Mouse (Mus musculus) midbrain, embryonic 10.5 days (tissue): ENCODE data around the gene Amn1. TPM values are rescaled to one million over a fixed set of nuclear protein-coding genes. Genes with fewer than 3 reads are reported as not detected.
A peak's percentile ranks its signal among the peaks of the same experiment; 100 is the strongest.
"Not testable (repeated sequence)": the region's sequence is repeated elsewhere in the genome, so short reads cannot be mapped to it uniquely, and the experiment has no call there.

Source experiments
- DNase-seq: peaks from one replicate; pipeline ENCODE4 v3.0.0-alpha.2; 2017; ENCODE audit warnings: low spot score
- H3K27ac ChIP-seq: fragments of 300-500 bp; sonication (generic); replicated peaks from 2 replicates; pipeline ENCODE4 v1.5.1; 2016; ENCODE audit warnings: mild to moderate bottlenecking
- H3K27me3 ChIP-seq: fragments of 300-500 bp; sonication (generic); 2 replicates; pipeline ENCODE4 v1.6.1; 2016; ENCODE audit warnings: low read depth, mild to moderate bottlenecking; ENCODE audit not compliant: poor library complexity, severe bottlenecking
- H3K36me3 ChIP-seq: fragments of 300-500 bp; sonication (generic); 2 replicates; pipeline ENCODE4 v1.6.1; 2016; ENCODE audit warnings: mild to moderate bottlenecking, moderate library complexity
- H3K4me1 ChIP-seq: fragments of 300-500 bp; sonication (generic); 2 replicates; pipeline ENCODE4 v1.6.1; 2016
- H3K4me3 ChIP-seq: fragments of 300-500 bp; sonication (generic); 2 replicates; pipeline ENCODE4 v1.5.1; 2016; ENCODE audit warnings: mild to moderate bottlenecking, moderate library complexity
- H3K9me3 ChIP-seq: fragments of 300-500 bp; sonication (generic); replicated peaks from 2 replicates; pipeline ENCODE4 v1.6.1; 2016; ENCODE audit warnings: mild to moderate bottlenecking
- WGBS: fragments of 180-500 bp; shearing (Covaris S2); methylation state at CpG from one replicate; pipeline ENCODE4 v1.1.7; 2016; 5-methylcytosine and 5-hydroxymethylcytosine counted together
- polyA plus RNA-seq: library from polyadenylated mRNA; unstranded; fragments of >200 nt; fragmentation: Nextera tagmentation; extraction: Ambion mirVana; gene quantifications from 2 replicates; pipeline ENCODE4 v1.2.1, GENCODE M21; 2016

Gene Amn1
- 50.2 and 59.7 TPM in 2 replicates for polyA plus RNA-seq

- no peaks in the 10 kb centered on the region for H3K27me3 ChIP-seq
- under 1% methylated on average over 34 of the region's 34 CpGs for WGBS
- peak within 1 kb of the TSS; percentile 98 for H3K27ac ChIP-seq
- H3K9me3 ChIP-seq = no peaks in the 10 kb centered on the region
- DNase-seq = peak; percentile 97
- peaks cover 17% of the 10 kb centered on the region for H3K36me3 ChIP-seq
- peak within 1 kb of the TSS; percentile 79 for H3K4me3 ChIP-seq
- H3K4me1 ChIP-seq = peaks cover 18% of the 10 kb centered on the region
These were observed at the start of gene Amn1 for GRCm38 (mm10) chr6:149188041-149188924. TSS of gene Amn1 (minus strand) at chr6:149188712.

GRCm38 (mm10) chr6:149236807-149237206 lies 48.3 kb upstream of the Amn1 start:
- Histone ChIP-seq H3K4me3 (no peak overlapping the region), H3K27me3 (no peaks in the 10 kb centered on the region), H3K36me3 (no peaks in the 10 kb centered on the region), H3K9me3 (no peaks in the 10 kb centered on the region), H3K27ac (no peak overlapping the region), H3K4me1 (no peaks in the 10 kb centered on the region)
- 86% methylated on average over 2 of the region's 2 CpGs for WGBS
- DNase-seq = no peak

GRCm38 (mm10) chr6:149233918-149234317 lies 45.4 kb upstream of the Amn1 start:
- 82% methylated on average over 3 of the region's 3 CpGs for WGBS
- H3K27ac ChIP-seq = no peak overlapping the region
- no peaks in the 10 kb centered on the region for H3K27me3 ChIP-seq
- H3K4me1 ChIP-seq = no peaks in the 10 kb centered on the region
- DNase-seq = no peak
- no peak overlapping the region for H3K4me3 ChIP-seq
- no peaks in the 10 kb centered on the region for H3K36me3 ChIP-seq
- no peaks in the 10 kb centered on the region for H3K9me3 ChIP-seq

GRCm38 (mm10) chr6:149224751-149225150 lies 36.2 kb upstream of the Amn1 start:
- Histone ChIP-seq H3K27me3 (no peaks in the 10 kb centered on the region), H3K36me3 (no peaks in the 10 kb centered on the region), H3K4me1 (no peaks in the 10 kb centered on the region), H3K9me3 (no peaks in the 10 kb centered on the region), H3K4me3 (no peak overlapping the region), H3K27ac (no peak overlapping the region)
- no peak for DNase-seq
- 94% methylated on average over 4 of the region's 4 CpGs for WGBS

GRCm38 (mm10) chr6:149221296-149221695 lies 32.8 kb upstream of the Amn1 start:
- H3K36me3 ChIP-seq = no peaks in the 10 kb centered on the region
- no peaks in the 10 kb centered on the region for H3K27me3 ChIP-seq
- DNase-seq = no peak
- no peaks in the 10 kb centered on the region for H3K9me3 ChIP-seq
- no peak overlapping the region for H3K27ac ChIP-seq
- no peak overlapping the region for H3K4me3 ChIP-seq
- no peaks in the 10 kb centered on the region for H3K4me1 ChIP-seq

- Histone ChIP-seq H3K27ac (no peak overlapping the region), H3K36me3 (no peaks in the 10 kb centered on the region), H3K4me1 (no peaks in the 10 kb centered on the region), H3K9me3 (no peaks in the 10 kb centered on the region), H3K27me3 (no peaks in the 10 kb centered on the region), H3K4me3 (no peak overlapping the region)
- DNase-seq = no peak
These were observed 10.1 kb upstream of the Amn1 start for GRCm38 (mm10) chr6:149198572-149198971.

- no peaks in the 10 kb centered on the region for H3K27me3 ChIP-seq
- H3K9me3 ChIP-seq = no peaks in the 10 kb centered on the region
- no peak overlapping the region for H3K27ac ChIP-seq
- H3K4me3 ChIP-seq = no peak overlapping the region
- no peaks in the 10 kb centered on the region for H3K36me3 ChIP-seq
- no peak for DNase-seq
- WGBS = 76% methylated on average over 3 of the region's 3 CpGs
- no peaks in the 10 kb centered on the region for H3K4me1 ChIP-seq
These were observed 8.6 kb upstream of the Amn1 start for GRCm38 (mm10) chr6:149197116-149197515.

- no peak for DNase-seq
- H3K4me1 ChIP-seq = no peaks in the 10 kb centered on the region; the same call in 1 of the 2 replicates
- H3K27me3 ChIP-seq = no peaks in the 10 kb centered on the region
- no peak overlapping the region for H3K4me3 ChIP-seq
- WGBS = 80% methylated on average over 5 of the region's 5 CpGs
- no peaks in the 10 kb centered on the region for H3K9me3 ChIP-seq
- no peak overlapping the region for H3K27ac ChIP-seq
- H3K36me3 ChIP-seq = no peaks in the 10 kb centered on the region
These were observed 4.9 kb upstream of the Amn1 start for GRCm38 (mm10) chr6:149193276-149193905.

GRCm38 (mm10) chr6:149191951-149192350 lies 3.4 kb upstream of the Amn1 start:
- not testable (repeated sequence) for H3K36me3 ChIP-seq, H3K27ac ChIP-seq, H3K27me3 ChIP-seq, DNase-seq, H3K9me3 ChIP-seq, H3K4me3 ChIP-seq
- H3K4me1 ChIP-seq = peaks cover 10% of the 10 kb centered on the region
- WGBS = 90% methylated on average over 5 of the region's 5 CpGs

DNA sequence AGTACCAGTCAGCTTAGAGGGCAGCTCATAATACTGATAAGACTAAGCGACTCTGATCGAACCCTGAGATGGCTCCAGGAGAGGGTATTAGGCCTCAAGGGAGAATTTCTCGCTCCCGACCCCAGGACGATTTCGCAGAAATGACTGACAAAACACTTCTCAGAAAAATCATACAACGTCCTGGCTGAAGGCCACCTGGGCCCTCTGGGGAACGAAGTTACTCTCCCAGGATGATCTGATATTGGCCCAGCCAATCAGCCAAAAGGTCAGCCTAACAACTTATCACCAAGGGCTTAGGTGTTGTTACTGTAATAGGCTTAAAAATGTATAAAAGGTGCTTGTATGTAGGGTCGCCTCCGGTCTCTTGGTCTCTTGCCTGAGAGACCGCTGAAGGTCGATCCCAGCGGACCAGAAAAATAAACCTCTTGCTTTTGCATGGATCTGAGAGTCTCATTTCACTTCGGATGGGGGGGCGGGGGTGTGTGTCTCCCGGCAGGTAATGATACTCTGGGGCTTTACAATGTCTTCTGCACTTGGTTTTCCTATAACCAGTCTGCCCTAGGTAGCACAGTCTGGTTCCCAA lies 919 bp upstream of the Amn1 start:
- no peak for DNase-seq
- peaks cover 18% of the 10 kb centered on the region for H3K4me1 ChIP-seq

DNA sequence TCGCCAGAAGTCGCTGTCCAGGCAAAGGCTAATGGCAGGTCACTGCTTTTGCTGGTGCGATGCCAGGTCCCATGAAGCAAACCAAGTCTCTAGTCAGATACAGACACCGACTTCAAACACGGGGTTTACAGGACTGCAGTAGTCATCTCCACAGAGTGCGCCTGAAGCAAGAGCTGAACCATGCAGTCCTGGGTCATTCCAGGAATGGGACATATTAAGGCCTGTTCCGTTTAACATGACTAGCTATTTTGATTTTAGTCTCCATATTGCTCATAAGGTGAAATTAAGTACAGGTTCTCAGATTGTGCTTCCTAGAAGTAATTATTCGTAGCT lies 379 bp upstream of the Amn1 start:
- H3K36me3 ChIP-seq = peaks cover 11% of the 10 kb centered on the region
- H3K27ac ChIP-seq = peak overlapping the region; percentile 98
- 39% methylated on average over 8 of the region's 8 CpGs for WGBS
- peaks cover 18% of the 10 kb centered on the region for H3K4me1 ChIP-seq
- no peaks in the 10 kb centered on the region for H3K27me3 ChIP-seq
- H3K4me3 ChIP-seq = peak overlapping the region; percentile 79
- H3K9me3 ChIP-seq = no peaks in the 10 kb centered on the region
- no peak for DNase-seq

More for the DNA sequence above, 919 bp upstream of the Amn1 start:
- H3K4me3 ChIP-seq = no peak overlapping the region
- no peaks in the 10 kb centered on the region for H3K9me3 ChIP-seq
- H3K36me3 ChIP-seq = peaks cover 6% of the 10 kb centered on the region
- H3K27me3 ChIP-seq = no peaks in the 10 kb centered on the region
- WGBS = 94% methylated on average over 16 of the region's 16 CpGs
- H3K27ac ChIP-seq = no peak overlapping the region

DNA sequence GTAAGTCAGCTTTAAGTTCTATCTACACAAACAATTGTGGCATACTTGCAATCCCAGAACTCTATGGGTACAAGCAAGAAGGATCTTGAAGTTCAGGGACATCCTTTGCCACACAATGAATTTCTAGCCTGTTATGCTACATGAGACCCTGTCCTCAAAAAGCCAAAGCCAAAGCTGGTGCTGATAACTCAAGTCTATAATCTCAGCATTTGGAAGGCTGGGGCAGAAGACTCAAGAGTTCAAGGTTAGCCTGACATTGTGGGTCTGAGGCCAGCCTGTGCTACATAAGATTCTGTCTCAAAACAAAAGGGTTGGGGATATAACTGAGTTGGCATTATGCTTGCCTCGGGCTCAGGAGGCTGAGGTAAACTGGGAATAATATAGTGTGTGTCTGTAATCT lies 1.1 kb downstream of the Amn1 start:
- Histone ChIP-seq H3K4me3 (peak overlapping the region; percentile 79), H3K9me3 (no peaks in the 10 kb centered on the region; the same call in 1 of the 2 replicates), H3K27me3 (no peaks in the 10 kb centered on the region), H3K27ac (peak overlapping the region; percentile 98), H3K36me3 (peaks cover 26% of the 10 kb centered on the region), H3K4me1 (peaks cover 18% of the 10 kb centered on the region)
- 77% methylated on average over 1 of the region's 1 CpGs for WGBS
- no peak for DNase-seq

- 90% methylated on average over 1 of the region's 1 CpGs for WGBS
- H3K27me3 ChIP-seq = no peaks in the 10 kb centered on the region
- DNase-seq = no peak
- peaks cover 18% of the 10 kb centered on the region for H3K4me1 ChIP-seq
- H3K36me3 ChIP-seq = peaks cover 60% of the 10 kb centered on the region
- no peak overlapping the region for H3K4me3 ChIP-seq
- no peak overlapping the region for H3K27ac ChIP-seq
- no peaks in the 10 kb centered on the region; the same call in 1 of the 2 replicates for H3K9me3 ChIP-seq
These were observed 4.5 kb downstream of the Amn1 start for GRCm38 (mm10) chr6:149184007-149184406.
